Mouse (Mus musculus) MEL-GATA-1-ER (cell line): ENCODE measurements around the gene Pcnt.

Experiments
- DNase-seq: peaks from one replicate; pipeline ENCODE4 v3.0.0-alpha.2; 2012; ENCODE audit warnings: low read depth; ENCODE audit errors: extremely low read depth

Pcnt gene

GRCm38 (mm10) chr10:76416811-76417210 lies 25.8 kb downstream of the Pcnt start:
- DNase-seq, result no peak

GRCm38 (mm10) chr10:76408520-76408919 lies 34.1 kb downstream of the Pcnt start:
- DNase-seq, result no peak

DNA sequence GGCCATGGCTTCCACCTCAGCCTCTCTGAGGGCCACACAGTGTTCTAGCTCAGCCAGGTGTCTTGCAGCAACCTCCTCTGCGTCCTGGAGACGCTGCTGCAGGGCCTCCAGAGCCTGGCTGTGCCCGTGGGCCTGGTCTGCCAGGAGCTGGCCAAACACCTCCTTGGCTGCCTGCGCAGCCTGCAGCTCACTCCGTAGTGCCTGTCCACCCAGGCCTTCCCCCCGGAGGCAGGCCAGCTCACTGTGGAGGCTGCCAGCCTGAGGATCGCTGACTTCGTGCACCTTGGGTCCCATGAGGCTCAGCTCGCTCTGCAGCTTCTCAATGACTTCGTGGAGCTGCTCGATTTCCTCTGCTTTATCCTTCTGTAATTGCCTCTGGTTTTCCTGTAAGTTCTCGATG lies 50.0 kb downstream of the Pcnt start:
- DNase-seq, result no peak

DNA sequence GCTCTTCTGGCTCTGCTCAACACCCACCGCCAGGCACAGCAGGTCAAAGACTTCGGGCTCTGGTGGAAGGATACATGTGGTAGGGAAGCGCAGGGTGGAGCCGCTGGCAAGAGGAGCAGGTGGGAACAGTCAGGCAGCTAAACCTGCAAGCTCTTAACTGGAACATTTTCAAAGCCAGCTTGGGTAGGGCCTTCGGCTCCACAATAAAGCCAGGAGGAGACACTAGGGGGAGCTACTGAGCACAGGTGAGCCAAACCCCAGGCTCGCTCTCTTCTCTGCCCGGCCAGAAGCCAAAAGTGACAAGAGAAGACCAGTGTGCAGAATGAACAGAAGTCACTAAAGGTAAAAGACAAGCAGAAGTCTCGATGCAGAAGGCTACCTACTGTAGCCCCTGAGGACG lies 50.8 kb downstream of the Pcnt start:
- no peak for DNase-seq

DNA sequence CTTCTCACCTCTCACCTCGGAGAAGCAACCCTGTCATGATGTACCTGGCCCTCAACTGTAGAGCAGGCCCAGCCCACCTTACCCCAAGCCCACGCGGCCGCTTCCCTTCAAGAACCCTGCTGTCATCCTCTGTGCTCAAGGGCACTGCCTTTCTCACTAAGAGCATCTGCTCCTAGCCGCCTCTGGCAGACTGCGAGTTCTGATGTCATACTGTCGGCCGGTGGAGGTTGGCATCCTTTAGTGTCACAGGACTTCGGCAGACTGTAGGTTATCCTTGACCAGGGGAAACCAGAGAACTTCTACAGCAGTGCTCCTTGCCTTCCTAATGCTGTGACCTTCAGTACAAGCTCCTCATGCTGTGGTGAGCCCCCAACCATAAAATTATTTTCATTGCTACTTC lies 51.4 kb downstream of the Pcnt start:
- no peak for DNase-seq

- DNase-seq, result no peak
These were observed 67.6 kb downstream of the Pcnt start for GRCm38 (mm10) chr10:76374981-76375380.

DNA sequence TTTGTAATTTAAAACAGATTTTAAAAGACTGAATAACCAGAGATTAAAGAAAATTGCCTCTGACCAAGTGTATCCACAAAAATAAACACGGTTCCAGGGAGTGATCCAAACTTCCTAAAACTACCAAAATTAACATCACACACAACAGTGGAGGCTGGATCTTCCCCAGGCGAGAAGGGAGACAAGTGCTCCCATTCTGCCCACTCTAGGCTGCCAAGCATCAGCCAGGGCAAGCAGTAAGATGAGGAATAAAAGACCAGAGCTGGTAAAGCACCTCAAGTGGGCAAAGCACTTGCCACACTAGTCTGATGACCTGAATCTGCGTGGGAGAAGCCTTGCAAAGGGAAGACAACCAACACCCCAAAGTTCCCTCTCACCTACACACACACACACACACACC lies 70.8 kb downstream of the Pcnt start:
- DNase-seq, result no peak

- DNase-seq, result no peak
These were observed 73.8 kb downstream of the Pcnt start for GRCm38 (mm10) chr10:76368766-76369165.

DNA sequence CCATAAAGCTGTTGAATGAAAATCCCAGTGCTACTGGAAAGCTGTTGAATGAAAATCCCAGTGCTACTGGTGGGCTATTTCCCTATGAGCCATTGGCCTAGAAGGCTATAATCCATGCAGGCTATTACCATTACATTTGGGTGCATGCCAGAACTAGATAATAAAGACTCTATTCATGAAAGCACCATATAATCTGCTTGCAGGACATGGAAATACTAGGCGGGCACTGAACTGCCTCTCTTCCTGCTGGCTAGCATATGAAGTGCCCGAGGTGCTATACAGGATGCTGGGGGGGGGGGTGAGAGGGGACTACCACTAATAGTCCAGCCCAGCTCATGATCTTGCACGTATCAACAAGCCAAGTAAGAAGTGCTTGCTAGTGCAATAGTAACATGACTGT lies 79.4 kb downstream of the Pcnt start:
- DNase-seq, result no peak

DNA sequence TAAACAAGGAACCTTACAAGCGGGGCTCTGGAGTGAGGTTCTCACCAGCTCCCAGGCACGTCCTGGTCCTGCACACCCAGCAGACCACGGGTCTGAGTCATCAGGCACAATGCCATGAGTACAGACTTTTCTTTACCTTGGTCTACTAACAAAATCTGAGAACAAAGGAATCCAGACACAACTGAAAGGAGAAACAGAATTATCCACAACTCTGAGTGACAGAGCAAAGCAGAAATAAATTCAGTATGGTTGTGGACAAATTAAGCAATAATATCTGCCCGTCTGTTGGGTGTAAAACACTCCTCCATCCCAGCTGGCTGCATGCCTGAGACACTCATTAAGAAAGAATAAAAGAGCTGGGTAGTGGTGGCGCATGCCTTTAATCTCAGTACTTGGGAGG lies 84.1 kb downstream of the Pcnt start:
- DNase-seq, result no peak

GRCm38 (mm10) chr10:76357286-76357875 lies 85.2 kb downstream of the Pcnt start:
- DNase-seq, result no peak

GRCm38 (mm10) chr10:76354974-76355373 lies 87.6 kb downstream of the Pcnt start:
- DNase-seq, result no peak

DNA sequence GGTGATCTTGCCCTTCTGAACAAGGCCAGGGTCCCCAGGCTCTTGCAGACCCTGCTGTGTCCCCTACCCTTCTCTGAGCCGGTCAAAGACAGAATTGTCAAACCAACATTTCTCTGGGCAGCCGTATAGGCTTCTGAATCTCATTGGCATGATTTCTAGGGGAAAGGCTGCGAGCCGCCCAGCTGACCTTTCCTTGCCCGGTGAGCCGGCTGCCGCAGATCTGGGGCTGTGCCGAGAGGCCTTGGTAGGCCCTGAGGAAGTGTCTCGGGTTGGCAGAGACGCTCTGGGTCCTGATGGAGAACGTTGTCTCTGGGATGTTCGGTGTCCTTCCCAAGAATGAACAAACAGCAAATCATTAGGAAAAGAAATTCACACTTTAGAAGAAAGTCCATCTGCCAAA lies 88.6 kb downstream of the Pcnt start:
- DNase-seq, result no peak

GRCm38 (mm10) chr10:76351953-76352352 lies 90.6 kb downstream of the Pcnt start:
- DNase-seq, result no peak

- DNase-seq, result peak; percentile 68
These were observed 96.0 kb downstream of the Pcnt start for GRCm38 (mm10) chr10:76346589-76346988.

- peak; percentile 36 for DNase-seq
These were observed 96.5 kb downstream of the Pcnt start for GRCm38 (mm10) chr10:76346043-76346491.

- peak; percentile 26 for DNase-seq
These were observed 97.1 kb downstream of the Pcnt start for GRCm38 (mm10) chr10:76345540-76345902.

DNA sequence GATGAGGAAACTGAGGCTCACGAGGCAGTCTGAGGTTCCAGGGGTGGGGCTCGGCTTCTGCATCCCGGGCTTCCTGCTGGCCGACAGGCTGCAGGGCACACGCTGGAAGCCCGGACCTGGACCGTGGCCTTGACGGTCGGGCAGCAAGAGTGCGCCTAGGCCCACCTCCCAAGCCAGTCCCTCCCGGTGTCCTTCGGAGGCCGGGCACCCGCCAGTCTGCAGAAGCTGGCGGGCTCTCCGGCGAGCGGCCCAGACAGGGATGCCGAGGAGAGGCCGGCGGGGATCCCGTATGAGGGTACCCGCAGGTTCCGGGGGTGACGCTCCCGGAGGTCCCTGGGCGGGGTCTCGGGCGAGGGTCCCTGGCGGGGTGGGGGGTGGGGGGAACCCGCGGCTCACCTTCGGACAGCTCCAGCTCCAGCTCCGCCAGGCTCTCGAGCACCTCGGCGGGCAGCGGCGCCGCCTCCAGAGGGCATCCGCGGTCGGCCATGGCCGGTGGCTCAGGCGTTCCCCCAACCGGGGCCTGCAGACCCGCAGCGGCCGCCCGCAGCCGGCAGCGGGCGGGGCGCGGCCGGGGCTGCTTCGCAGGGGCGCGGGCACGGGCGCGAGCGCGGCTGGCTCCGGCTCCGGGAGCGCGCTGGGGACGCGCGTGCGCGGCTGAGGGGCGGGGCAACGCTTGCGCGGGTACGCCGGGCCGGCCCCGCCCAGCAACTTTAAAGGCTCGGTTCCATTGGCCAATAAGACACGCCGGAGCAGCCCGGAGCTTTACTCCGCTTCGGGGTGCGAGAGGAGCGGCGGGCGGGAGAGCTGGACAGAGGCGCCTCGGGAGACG lies 97.7 kb downstream of the Pcnt start, which contains the start of gene Dip2a:
Gene Dip2a, minus strand, starts transcription at position 581 of the 829 bp plus-strand sequence.
- DNase-seq, result peak; percentile 55

DNA sequence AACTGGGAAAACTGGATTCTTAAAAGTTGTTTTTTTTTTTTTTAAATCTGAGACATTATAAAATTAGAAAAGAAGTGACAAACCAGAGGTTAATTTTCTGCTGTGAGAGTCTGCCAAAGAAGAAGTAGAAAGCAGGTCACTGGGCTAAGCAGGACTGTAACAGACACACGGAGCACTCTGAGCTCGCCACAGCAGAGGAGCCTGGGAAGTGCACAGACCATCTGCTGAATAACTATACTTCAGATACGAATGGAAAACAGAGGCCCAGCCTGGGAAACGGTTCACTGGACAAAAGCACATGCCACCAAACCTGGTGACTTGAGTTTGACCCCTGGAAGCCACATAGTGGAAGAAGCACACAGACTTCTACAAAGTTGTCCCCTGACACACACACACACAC lies 108.2 kb downstream of the Pcnt start:
- no peak for DNase-seq

DNA sequence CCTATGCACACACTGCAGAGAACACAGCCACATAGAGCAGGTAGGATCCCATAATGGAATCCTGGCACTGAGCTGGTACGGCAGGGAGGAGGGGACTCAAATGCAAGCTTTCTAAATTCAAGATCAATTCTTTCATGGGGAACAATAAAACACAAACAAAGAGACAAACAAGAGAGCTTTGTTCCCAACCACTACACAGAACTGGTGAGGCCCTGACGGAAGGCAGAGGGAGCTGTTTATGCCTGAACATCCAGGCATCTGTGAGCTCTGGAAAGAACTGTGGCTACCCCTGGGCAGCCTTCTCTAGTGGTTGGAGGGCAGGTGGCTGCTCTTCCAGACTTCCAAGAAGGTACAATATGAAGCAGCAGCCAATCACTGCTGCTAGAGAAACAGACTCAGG lies 110.5 kb downstream of the Pcnt start:
- no peak for DNase-seq

DNA sequence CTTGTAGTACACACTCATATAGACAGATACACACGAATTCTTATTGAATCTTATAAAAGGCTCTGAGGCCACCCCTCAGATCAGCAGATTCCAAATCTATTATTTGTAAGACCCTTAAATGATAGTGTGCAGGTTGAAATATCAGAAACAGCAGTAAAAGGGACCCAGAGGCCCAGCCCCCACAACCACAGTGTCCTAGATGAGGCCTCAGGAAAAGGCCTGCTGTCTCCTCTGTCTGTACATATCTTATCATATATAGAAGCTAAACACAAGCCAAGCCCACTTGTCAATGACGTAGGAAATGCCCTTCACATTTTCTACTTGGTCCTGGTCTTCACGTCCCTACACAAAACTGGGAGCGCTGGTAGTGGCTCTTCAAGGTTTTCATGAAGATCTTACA lies 113.5 kb downstream of the Pcnt start:
- no peak for DNase-seq

DNA sequence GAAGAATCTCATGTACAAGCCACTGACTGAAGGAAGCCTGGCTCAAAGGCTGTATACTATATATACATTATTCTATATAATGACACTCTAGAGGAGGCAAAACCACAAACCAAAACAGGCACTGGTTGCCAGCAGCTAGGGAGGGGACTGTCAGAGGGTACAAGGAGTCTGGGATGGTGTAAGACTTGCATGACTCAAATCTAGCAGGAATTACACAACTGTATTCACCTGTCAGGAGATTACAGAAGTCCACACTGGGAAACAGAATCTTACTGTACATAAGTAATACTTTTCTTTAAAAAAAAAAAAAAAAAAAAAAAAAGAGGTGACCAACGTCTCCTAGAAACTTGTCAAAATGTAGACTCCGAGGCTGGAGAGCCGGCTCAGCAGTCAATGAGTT lies 114.0 kb downstream of the Pcnt start:
- no peak for DNase-seq
